Mouse (Mus musculus): ENCODE data around the gene Atp5d. TPM values are rescaled to one million over a fixed set of nuclear protein-coding genes. Genes with fewer than 3 reads are reported as not detected.

Atp5d gene
- polyA plus RNA-seq, 1 experiment from 2014 or later: 475 TPM

DNA sequence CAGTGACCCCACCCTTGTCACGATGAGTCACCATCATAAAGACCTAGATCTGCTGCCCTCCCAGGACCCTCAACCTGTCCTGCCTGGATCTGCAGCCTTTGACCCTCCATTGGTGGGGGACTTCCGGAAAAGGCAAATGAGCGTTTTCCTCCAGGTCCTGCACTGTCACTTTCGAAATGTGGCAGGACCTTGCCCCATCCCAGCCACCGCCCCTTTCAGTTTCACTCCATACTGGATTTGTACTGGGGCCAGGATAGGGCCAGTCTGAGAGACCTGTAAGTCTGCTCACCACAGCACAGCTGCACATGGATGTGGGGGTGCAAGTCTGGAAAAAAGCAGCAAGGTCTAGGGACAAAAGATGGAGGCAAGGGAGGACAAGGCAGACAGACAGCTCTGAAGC lies 39.8 kb upstream of the Atp5d start:
- DNase-seq (ENCODE audit: low spot score) (no peak), ATAC-seq (ENCODE audit: low read depth) (no peak)
- H3K27me3 ChIP-seq (replicated peaks; ENCODE audit: control insufficient read depth, insufficient read depth, low read length): no peaks in the 10 kb centered on the region
- H3K4me1 ChIP-seq (ENCODE audit: control insufficient read depth, insufficient read depth, low read length): peaks cover 20% of the 10 kb centered on the region
- H3K36me3 ChIP-seq (ENCODE audit: control insufficient read depth, insufficient read depth, low read length): no peaks in the 10 kb centered on the region
- H3K4me3 ChIP-seq (ENCODE audit: low read depth, low read length): no peak overlapping the region
- WGBS: 76% methylated on average over 5 of the region's 5 CpGs
- no peaks in the 10 kb centered on the region for H3K9me3 ChIP-seq (ENCODE audit: control insufficient read depth, low read length)
- H3K27ac ChIP-seq (replicated peaks; ENCODE audit: low read depth, low read length): no peak overlapping the region
- H3K4me2 ChIP-seq (ENCODE audit: low read depth, low read length): no peak overlapping the region
- no peak overlapping the region for H3K9ac ChIP-seq (ENCODE audit: low read depth, low read length)

DNA sequence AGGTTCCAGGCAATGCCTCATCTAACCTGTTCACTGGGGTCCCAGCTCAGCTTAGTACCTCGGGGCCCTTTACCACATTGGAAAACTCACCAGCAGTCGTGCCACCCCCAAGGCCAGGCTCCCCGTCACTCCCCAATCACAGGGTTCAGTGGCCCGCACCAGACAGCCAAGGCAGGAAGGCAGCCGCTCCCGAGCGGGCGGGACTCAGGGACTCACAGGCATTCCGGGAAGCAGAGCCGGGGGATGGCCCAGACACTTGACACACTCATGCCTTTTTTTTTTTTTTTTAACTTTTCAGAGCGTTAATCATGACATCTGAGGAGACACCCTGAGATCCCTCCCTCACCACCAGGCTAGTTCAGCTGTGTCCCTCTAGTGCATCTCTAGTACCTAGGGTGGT lies 37.5 kb upstream of the Atp5d start:
- Histone ChIP-seq H3K9ac (ENCODE audit: low read depth, low read length) (no peak overlapping the region), H3K27me3 (replicated peaks; ENCODE audit: control insufficient read depth, insufficient read depth, low read length) (no peaks in the 10 kb centered on the region), H3K9me3 (ENCODE audit: control insufficient read depth, low read length) (no peaks in the 10 kb centered on the region), H3K4me3 (ENCODE audit: low read depth, low read length) (peak overlapping the region; percentile 92; the same call in 1 of the 2 replicates), H3K36me3 (ENCODE audit: control insufficient read depth, insufficient read depth, low read length) (no peaks in the 10 kb centered on the region), H3K4me1 (ENCODE audit: control insufficient read depth, insufficient read depth, low read length) (peaks cover 20% of the 10 kb centered on the region), H3K27ac (replicated peaks; ENCODE audit: low read depth, low read length) (no peak overlapping the region), H3K4me2 (ENCODE audit: low read depth, low read length) (peak overlapping the region; percentile 96)
- no peak for ATAC-seq (ENCODE audit: low read depth)
- DNase-seq (ENCODE audit: low spot score): no peak
- 65% methylated on average over 11 of the region's 11 CpGs for WGBS

DNA sequence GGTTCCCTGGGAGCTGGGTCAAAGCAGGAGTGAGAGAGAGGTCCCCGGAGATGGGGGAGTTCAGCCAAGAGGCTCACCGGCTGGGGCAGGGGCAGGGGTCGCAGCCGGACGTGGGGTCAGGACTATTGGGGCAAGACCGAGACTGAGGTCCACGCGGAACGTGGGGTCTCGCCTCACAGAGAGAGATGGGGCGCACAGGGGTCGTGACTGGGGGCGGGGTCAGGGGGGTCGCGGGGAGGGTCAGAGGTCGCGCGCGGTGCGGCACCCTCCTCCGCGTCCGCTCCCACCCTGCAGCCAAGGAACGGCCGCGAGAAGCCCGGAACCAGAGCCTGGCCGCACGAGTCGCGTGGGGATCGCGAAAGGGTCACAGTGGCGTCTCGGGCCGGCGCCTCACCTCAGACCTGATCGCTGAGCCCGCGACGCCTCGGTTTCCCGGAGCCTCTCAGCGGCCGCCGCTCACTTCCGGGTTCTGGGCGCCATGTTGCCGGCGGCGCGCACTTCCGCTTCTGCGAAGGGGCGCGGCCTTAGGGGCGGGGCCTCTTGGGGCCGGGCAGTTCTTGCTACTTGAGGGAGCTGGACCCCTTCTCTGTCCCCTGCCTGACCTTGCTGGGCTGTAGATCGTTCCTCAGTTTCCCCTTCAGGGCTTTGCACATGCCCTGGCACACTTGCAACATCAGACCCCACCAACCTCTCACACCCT lies 36.1 kb upstream of the Atp5d start:
- DNase-seq (ENCODE audit: low spot score) (peak; percentile 92), ATAC-seq (ENCODE audit: low read depth) (peak; percentile 87)
- H3K9me3 ChIP-seq (ENCODE audit: control insufficient read depth, low read length): no peaks in the 10 kb centered on the region
- H3K4me3 ChIP-seq (ENCODE audit: low read depth, low read length): peak overlapping the region; percentile 92
- H3K4me1 ChIP-seq (ENCODE audit: control insufficient read depth, insufficient read depth, low read length): peaks cover 13% of the 10 kb centered on the region
- peak overlapping the region; percentile 96 for H3K4me2 ChIP-seq (ENCODE audit: low read depth, low read length)
- H3K27ac ChIP-seq (replicated peaks; ENCODE audit: low read depth, low read length): peak overlapping the region; percentile 30; the same call in 1 of the 2 replicates
- under 1% methylated on average over 42 of the region's 59 CpGs for WGBS
- H3K27me3 ChIP-seq (replicated peaks; ENCODE audit: control insufficient read depth, insufficient read depth, low read length): no peaks in the 10 kb centered on the region
- H3K36me3 ChIP-seq (ENCODE audit: control insufficient read depth, insufficient read depth, low read length): no peaks in the 10 kb centered on the region
- H3K9ac ChIP-seq (ENCODE audit: low read depth, low read length): peak overlapping the region; percentile 90

DNA sequence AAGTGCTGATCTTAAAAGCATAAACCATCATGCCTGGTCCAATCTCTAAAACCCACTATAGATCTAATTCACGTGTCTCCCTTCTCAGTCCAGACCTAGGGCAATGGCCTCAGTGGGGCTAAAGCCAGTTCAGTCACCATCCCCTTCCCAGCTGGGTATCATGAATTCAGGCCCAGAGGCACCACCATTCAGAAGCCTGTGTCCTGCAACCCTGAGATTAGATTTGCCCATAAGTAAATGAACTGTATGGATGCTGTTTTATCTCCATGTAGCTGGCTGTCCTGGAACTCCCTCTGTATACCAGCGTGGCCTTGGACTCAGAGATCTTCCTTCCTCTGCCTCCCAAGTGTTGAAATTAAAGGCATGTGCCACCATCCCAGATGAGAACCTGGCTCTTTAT lies 35.4 kb upstream of the Atp5d start:
- WGBS: 84% methylated on average over 2 of the region's 2 CpGs
- ATAC-seq (ENCODE audit: low read depth): no peak
- DNase-seq (ENCODE audit: low spot score): no peak
- Histone ChIP-seq H3K4me3 (ENCODE audit: low read depth, low read length) (no peak overlapping the region), H3K36me3 (ENCODE audit: control insufficient read depth, insufficient read depth, low read length) (no peaks in the 10 kb centered on the region), H3K27me3 (replicated peaks; ENCODE audit: control insufficient read depth, insufficient read depth, low read length) (no peaks in the 10 kb centered on the region), H3K9me3 (ENCODE audit: control insufficient read depth, low read length) (no peaks in the 10 kb centered on the region), H3K4me2 (ENCODE audit: low read depth, low read length) (peak overlapping the region; percentile 96; the same call in 1 of the 2 replicates), H3K9ac (ENCODE audit: low read depth, low read length) (no peak overlapping the region), H3K27ac (replicated peaks; ENCODE audit: low read depth, low read length) (no peak overlapping the region; the same call in 1 of the 2 replicates), H3K4me1 (ENCODE audit: control insufficient read depth, insufficient read depth, low read length) (peaks cover 8% of the 10 kb centered on the region)

DNA sequence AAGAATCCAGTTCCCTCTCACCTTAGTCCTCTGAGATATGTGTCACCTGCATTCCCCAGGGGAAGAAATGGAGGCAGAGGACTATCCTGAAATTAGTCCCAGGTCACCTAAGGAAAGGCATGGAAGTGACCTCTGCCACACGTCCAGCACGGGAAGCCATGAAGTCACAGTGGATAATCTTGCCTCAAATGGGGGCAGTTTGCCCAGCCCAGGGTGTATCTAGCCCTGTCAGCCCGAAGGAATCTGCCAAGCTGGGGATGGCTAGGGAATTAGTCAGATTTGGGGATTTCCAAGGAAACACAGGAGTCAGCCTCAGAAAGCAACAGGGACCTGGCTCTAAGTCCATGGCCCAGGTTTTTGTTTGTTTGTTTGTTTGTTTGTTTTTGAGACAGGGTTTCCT lies 34.3 kb upstream of the Atp5d start:
- no peak for DNase-seq (ENCODE audit: low spot score)

DNA sequence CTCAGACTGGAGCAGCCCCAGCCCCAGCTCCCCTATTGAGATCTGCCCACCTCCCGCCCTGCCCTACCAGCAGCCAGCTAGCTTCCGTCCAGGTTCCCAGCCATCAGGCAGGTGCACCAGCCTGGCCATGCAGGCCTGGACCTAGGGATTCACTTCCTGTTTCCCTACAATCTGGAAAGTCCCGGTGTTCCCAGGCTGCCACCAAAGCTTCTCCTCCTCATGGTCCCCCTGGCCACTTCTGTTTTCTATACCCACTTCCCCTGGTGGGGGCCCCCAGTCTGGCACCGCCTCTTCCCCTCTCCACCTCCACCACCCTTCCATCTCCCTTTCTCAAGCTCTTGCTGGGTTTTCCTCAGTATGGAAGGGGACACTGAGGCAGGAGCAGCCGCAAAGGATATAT lies 33.0 kb upstream of the Atp5d start, which contains the start of gene Sbno2:
TSS of gene Sbno2 (minus strand) at position 112 of the 400 bp plus-strand sequence.
- H3K4me1 ChIP-seq (ENCODE audit: control insufficient read depth, insufficient read depth, low read length): peaks cover 8% of the 10 kb centered on the region
- H3K4me2 ChIP-seq (ENCODE audit: low read depth, low read length): peak within 1 kb of the TSS; percentile 30
- H3K9me3 ChIP-seq (ENCODE audit: control insufficient read depth, low read length): no peaks in the 10 kb centered on the region
- no peak for ATAC-seq (ENCODE audit: low read depth)
- 0 out of 2 replicates have a peak within 1 kb of the TSS, but pooled peaks have one; percentile 21 for H3K9ac ChIP-seq (ENCODE audit: low read depth, low read length)
- H3K27me3 ChIP-seq (replicated peaks; ENCODE audit: control insufficient read depth, insufficient read depth, low read length): no peaks in the 10 kb centered on the region
- H3K4me3 ChIP-seq (ENCODE audit: low read depth, low read length): no peak within 1 kb of the TSS; the same call in 1 of the 2 replicates
- 71% methylated on average over 5 of the region's 5 CpGs for WGBS
- peak within 1 kb of the TSS; percentile 45 for H3K27ac ChIP-seq (replicated peaks; ENCODE audit: low read depth, low read length)
- no peaks in the 10 kb centered on the region for H3K36me3 ChIP-seq (ENCODE audit: control insufficient read depth, insufficient read depth, low read length)
- no peak for DNase-seq (ENCODE audit: low spot score)

More for the DNA sequence above, 34.3 kb upstream of the Atp5d start:
- H3K27me3 ChIP-seq (replicated peaks; ENCODE audit: control insufficient read depth, insufficient read depth, low read length): no peaks in the 10 kb centered on the region
- H3K4me1 ChIP-seq (ENCODE audit: control insufficient read depth, insufficient read depth, low read length): peaks cover 8% of the 10 kb centered on the region
- no peaks in the 10 kb centered on the region for H3K36me3 ChIP-seq (ENCODE audit: control insufficient read depth, insufficient read depth, low read length)
- H3K4me2 ChIP-seq (ENCODE audit: low read depth, low read length): no peak overlapping the region
- no peaks in the 10 kb centered on the region for H3K9me3 ChIP-seq (ENCODE audit: control insufficient read depth, low read length)
- 75% methylated on average over 3 of the region's 3 CpGs for WGBS
- no peak overlapping the region for H3K27ac ChIP-seq (replicated peaks; ENCODE audit: low read depth, low read length)
- no peak for ATAC-seq (ENCODE audit: low read depth)
- no peak overlapping the region for H3K4me3 ChIP-seq (ENCODE audit: low read depth, low read length)
- H3K9ac ChIP-seq (ENCODE audit: low read depth, low read length): no peak overlapping the region

DNA sequence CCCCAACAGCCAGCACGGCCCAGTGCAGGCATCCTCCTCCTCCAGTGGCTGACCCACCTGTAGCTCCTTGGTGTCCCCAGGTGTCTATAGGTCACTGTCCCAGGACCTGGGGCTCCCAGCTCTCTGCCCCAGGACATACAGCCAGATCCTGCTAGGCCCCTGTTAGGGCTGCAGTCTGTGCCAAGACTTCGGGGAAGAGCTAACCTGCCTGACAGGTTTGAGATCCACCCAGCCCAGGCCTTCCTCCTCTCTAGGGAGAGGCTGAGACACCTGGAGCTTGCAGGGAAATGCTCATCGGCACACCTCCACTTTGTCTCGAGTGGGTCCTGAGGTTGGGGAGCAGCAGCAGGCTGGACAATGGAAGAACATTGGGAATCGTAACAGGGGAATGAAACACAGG lies 32.5 kb upstream of the Atp5d start:
- peak; percentile 70; the same call in 1 of the 2 replicates for ATAC-seq (ENCODE audit: low read depth)
- H3K36me3 ChIP-seq (ENCODE audit: control insufficient read depth, insufficient read depth, low read length): no peaks in the 10 kb centered on the region
- H3K4me1 ChIP-seq (ENCODE audit: control insufficient read depth, insufficient read depth, low read length): peaks cover 8% of the 10 kb centered on the region
- no peaks in the 10 kb centered on the region for H3K9me3 ChIP-seq (ENCODE audit: control insufficient read depth, low read length)
- H3K9ac ChIP-seq (ENCODE audit: low read depth, low read length): 0 out of 2 replicates have a peak overlapping the region, but pooled peaks have one; percentile 21
- DNase-seq (ENCODE audit: low spot score): peak; percentile 77
- H3K4me3 ChIP-seq (ENCODE audit: low read depth, low read length): no peak overlapping the region; the same call in 1 of the 2 replicates
- H3K4me2 ChIP-seq (ENCODE audit: low read depth, low read length): peak overlapping the region; percentile 30
- H3K27ac ChIP-seq (replicated peaks; ENCODE audit: low read depth, low read length): peak overlapping the region; percentile 45
- 59% methylated on average over 5 of the region's 5 CpGs for WGBS
- H3K27me3 ChIP-seq (replicated peaks; ENCODE audit: control insufficient read depth, insufficient read depth, low read length): no peaks in the 10 kb centered on the region

DNA sequence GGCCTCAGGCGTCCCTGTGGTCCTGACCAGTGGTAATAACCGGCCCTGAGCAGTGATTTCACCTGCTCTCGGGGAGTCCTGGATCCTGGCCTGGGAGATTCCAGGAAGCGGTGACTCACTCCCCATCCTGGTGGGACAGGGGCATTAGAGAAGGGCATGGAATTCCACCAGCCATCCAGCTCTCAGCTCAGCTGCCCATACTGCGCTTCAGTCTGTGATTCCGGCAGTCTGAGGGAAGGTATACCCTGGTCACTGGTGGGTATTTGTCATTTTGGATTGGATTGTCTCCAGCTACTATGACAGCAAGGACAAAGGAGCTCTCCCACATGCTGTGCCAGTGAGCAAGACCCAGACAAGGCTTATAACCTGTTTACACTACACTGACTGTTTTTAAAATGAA lies 30.8 kb upstream of the Atp5d start:
- Histone ChIP-seq H3K27me3 (replicated peaks; ENCODE audit: control insufficient read depth, insufficient read depth, low read length) (no peaks in the 10 kb centered on the region), H3K4me3 (ENCODE audit: low read depth, low read length) (no peak overlapping the region), H3K4me1 (ENCODE audit: control insufficient read depth, insufficient read depth, low read length) (no peaks in the 10 kb centered on the region), H3K9ac (ENCODE audit: low read depth, low read length) (0 out of 2 replicates have a peak overlapping the region, but pooled peaks have one; percentile 5), H3K27ac (replicated peaks; ENCODE audit: low read depth, low read length) (no peak overlapping the region), H3K4me2 (ENCODE audit: low read depth, low read length) (no peak overlapping the region), H3K36me3 (ENCODE audit: control insufficient read depth, insufficient read depth, low read length) (no peaks in the 10 kb centered on the region), H3K9me3 (ENCODE audit: control insufficient read depth, low read length) (no peaks in the 10 kb centered on the region)
- 62% methylated on average over 6 of the region's 6 CpGs for WGBS
- ATAC-seq (ENCODE audit: low read depth) (no peak), DNase-seq (ENCODE audit: low spot score) (no peak)

All from embryonic facial prominence, embryonic 14.5 days (tissue).